Mouse (Mus musculus) limb, embryonic 11.5 days (tissue): ENCODE measurements around the gene Ubxn11. TPM values are rescaled to one million over a fixed set of nuclear protein-coding genes. Genes with fewer than 3 reads are reported as not detected.

Experiments used
- ATAC-seq: fragments of 200-750 bp; cut with Nextera tagmentation; 2 replicates; pipeline ENCODE4 v1.8.0; 2017; ENCODE audit warnings: low read depth; ENCODE audit not compliant: insufficient number of reproducible peaks, low FRiP score, low TSS enrichment
- DNase-seq: peaks from one replicate; pipeline ENCODE4 v3.0.0-alpha.2; 2015; ENCODE audit warnings: low spot score
- H3K27ac ChIP-seq: fragments of 300-500 bp; sonication (generic); replicated peaks from 2 replicates; pipeline ENCODE4 v1.5.1; 2014; ENCODE audit warnings: low read depth, mild to moderate bottlenecking, low read length
- H3K27me3 ChIP-seq: fragments of 300-500 bp; sonication (generic); 2 replicates; pipeline ENCODE4 v1.6.1; 2014; ENCODE audit warnings: mild to moderate bottlenecking, low read length, mixed read lengths; ENCODE audit not compliant: control insufficient read depth, insufficient read depth
- H3K36me3 ChIP-seq: fragments of 300-500 bp; sonication (generic); 2 replicates; pipeline ENCODE4 v1.6.1; 2014; ENCODE audit warnings: mild to moderate bottlenecking, low read length, moderate library complexity, mixed read lengths; ENCODE audit not compliant: control insufficient read depth, insufficient read depth
- H3K4me1 ChIP-seq: fragments of 300-500 bp; sonication (generic); 2 replicates; pipeline ENCODE4 v1.6.1; 2014; ENCODE audit warnings: low read length, mixed read lengths; ENCODE audit not compliant: control insufficient read depth, insufficient read depth
- H3K4me2 ChIP-seq: fragments of 300-500 bp; sonication (generic); 2 replicates; pipeline ENCODE4 v1.6.1; 2014; ENCODE audit warnings: low read depth, mild to moderate bottlenecking, moderate library complexity; ENCODE audit not compliant: severe bottlenecking
- H3K4me3 ChIP-seq: fragments of 300-500 bp; sonication (generic); 2 replicates; pipeline ENCODE4 v1.5.1; 2014; ENCODE audit warnings: low read depth, low read length
- H3K9ac ChIP-seq: fragments of 300-500 bp; sonication (generic); 2 replicates; pipeline ENCODE4 v1.6.1; 2014; ENCODE audit warnings: mild to moderate bottlenecking, low read length
- H3K9me3 ChIP-seq: fragments of 300-500 bp; sonication (generic); 2 replicates; pipeline ENCODE4 v1.6.1; 2016; ENCODE audit warnings: low read length; ENCODE audit not compliant: control insufficient read depth
- WGBS: fragments of 180-500 bp; shearing (Covaris S2); extraction: QIAGEN DNeasy Blood & Tissue Kit; methylation state at CpG from one replicate; pipeline ENCODE4 v1.1.7; 2014; 5-methylcytosine and 5-hydroxymethylcytosine counted together
- polyA plus RNA-seq: library from polyadenylated mRNA; unstranded; fragments of >200 nt; fragmentation: Nextera tagmentation; extraction: Ambion mirVana; gene quantifications from 2 replicates; pipeline ENCODE4 v1.2.1, GENCODE M21; 2014

The Ubxn11 gene
- polyA plus RNA-seq: 5.7 and 6.0 TPM in 2 replicates

- H3K4me1 ChIP-seq: no peaks in the 10 kb centered on the region
- peak; percentile 91 for ATAC-seq
Measured at GRCm38 (mm10) chr4:134101979-134102741, at the start of gene Ubxn11. Gene Ubxn11, plus strand, starts transcription at chr4:134102570.

DNA sequence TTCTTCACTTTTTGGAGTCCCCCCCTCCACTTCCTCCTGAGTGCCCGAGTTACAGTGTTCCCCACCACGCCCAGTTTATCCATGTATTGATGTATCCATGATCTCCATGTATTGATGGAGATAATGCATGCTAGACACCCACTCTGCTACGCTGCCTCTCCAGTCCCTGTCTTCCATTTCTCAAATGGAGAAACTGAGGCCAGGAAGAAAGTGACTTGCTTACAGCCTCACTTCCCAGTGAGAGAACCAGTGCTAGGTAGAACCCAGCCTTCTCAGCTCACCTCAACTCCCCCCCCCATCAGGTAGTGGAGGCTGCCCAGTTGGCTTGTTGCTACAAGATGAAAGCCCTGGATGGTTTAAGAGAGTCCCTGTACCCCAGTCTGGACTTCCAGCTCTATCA is 48.8 kb upstream of the Ubxn11 start, which contains the start of gene Zfp683:
Gene Zfp683, plus strand, starts transcription at position 301 of the 400 bp plus-strand sequence.
- H3K36me3 ChIP-seq: no peaks in the 10 kb centered on the region
- H3K4me3 ChIP-seq: no peak within 1 kb of the TSS
- H3K27ac ChIP-seq: no peak within 1 kb of the TSS
- no peak for DNase-seq
- H3K9me3 ChIP-seq: no peaks in the 10 kb centered on the region; the same call in 1 of the 2 replicates
- ATAC-seq: no peak
- no peak within 1 kb of the TSS for H3K9ac ChIP-seq
- no peaks in the 10 kb centered on the region for H3K4me1 ChIP-seq
- 84% methylated on average over 3 of the region's 3 CpGs for WGBS
- no peak within 1 kb of the TSS for H3K4me2 ChIP-seq
- H3K27me3 ChIP-seq: no peaks in the 10 kb centered on the region

More at GRCm38 (mm10) chr4:134101979-134102741, at the start of gene Ubxn11:
- Histone ChIP-seq H3K27ac (no peak within 1 kb of the TSS), H3K27me3 (no peaks in the 10 kb centered on the region), H3K36me3 (no peaks in the 10 kb centered on the region), H3K4me3 (peak within 1 kb of the TSS; percentile 55), H3K9ac (peak within 1 kb of the TSS; percentile 61), H3K4me2 (peak within 1 kb of the TSS; percentile 50), H3K9me3 (no peaks in the 10 kb centered on the region)
- peak; percentile 90 for DNase-seq
- WGBS: 17% methylated on average over 34 of the region's 34 CpGs

DNA sequence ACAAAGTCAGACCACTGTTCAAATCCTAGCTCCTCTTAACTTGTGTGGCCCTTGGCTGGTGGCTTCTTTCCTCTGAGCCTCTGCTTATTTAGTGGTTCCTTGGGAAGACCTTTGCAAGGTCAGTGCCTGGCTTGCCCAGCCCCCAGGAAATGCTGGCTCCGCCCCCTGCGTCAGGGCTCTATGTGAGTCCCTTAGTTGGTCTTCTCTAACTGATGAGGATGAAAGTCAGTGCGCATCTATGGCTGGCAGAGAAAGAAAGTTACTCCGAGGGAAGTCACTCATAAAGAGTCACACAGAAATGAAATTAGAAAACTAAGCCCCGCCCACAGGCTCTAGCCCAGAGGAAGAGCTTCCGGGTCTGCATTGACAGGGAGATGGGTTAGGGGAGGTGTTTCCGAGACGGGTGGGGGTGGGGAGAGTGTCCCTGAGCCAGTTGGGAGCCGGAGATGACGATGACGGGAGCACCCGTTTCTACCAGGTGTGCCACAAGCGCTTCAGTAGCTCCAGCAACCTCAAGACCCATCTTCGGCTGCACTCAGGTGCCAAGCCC is 44.1 kb upstream of the Ubxn11 start:
- WGBS: 20% methylated on average over 14 of the region's 14 CpGs
- Histone ChIP-seq H3K4me2 (no peak overlapping the region), H3K27me3 (0 out of 2 replicates have a peak, but pooled peaks cover 3% of the 10 kb centered on the region), H3K9ac (no peak overlapping the region), H3K4me1 (no peaks in the 10 kb centered on the region), H3K36me3 (no peaks in the 10 kb centered on the region), H3K9me3 (no peaks in the 10 kb centered on the region), H3K4me3 (no peak overlapping the region), H3K27ac (no peak overlapping the region)
- no peak for ATAC-seq
- DNase-seq: no peak

DNA sequence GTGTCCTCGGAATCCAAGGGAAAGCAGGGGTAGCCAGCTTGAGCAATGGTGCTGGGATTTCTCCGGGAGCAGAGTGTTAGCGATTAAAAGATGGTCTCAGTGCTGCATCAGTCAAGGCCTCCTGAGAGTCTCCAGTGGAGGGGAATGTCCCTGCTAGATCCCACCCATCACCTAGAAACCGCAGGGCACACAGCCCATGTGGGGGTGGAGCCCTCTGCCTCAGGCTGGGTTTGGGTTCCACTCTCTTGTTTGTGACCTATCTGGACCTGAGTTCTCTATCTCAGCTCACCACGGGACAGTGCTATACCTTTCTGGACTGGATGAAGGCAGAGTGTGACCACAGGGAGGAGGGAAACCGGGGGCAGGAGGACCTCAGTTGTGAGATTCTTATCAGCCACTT is 43.5 kb upstream of the Ubxn11 start:
- no peak overlapping the region for H3K4me2 ChIP-seq
- no peak for ATAC-seq
- H3K27me3 ChIP-seq: 0 out of 2 replicates have a peak, but pooled peaks cover 3% of the 10 kb centered on the region

DNA sequence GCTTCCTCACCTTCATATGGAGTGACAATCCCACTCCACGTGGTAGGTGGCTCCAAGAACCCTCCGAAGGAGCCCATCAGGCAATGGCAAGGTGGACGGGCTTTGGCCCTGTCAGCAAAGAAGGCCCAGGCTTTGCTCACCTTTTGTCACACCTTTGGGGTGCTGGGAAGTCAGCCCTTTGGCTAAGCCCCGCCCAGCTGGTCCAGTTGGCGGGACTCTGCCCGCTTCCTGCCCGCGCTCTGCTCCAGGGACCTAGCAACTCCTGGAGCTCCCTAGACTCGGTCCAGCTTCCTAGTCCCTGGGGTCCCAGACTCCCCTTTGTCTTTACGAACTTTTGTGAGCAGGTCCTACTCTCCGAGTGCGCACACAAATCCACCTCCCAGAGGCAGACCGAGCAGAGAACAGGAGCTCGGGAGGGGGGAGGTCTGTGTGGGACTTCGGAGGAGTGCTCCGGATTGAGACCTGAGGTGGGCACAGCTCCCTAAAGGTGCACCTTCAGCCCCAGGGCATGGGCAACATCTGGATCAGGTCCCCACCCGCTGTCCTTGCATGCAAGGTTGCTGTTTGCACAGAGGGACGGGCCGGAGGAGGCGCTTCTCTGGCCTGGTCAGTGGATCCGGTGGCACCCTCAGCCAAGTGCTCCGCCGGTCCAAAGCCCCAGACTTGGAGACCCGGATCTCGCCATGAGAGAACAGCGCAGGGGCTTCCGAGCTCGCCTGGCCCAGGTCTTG is 42.1 kb upstream of the Ubxn11 start, which contains the start of gene Crybg2:
Gene Crybg2, plus strand, starts transcription at position 681 of the 731 bp plus-strand sequence.
- 0 out of 2 replicates have a peak, but pooled peaks cover 5% of the 10 kb centered on the region for H3K27me3 ChIP-seq
- 32% methylated on average over 28 of the region's 28 CpGs for WGBS
- no peak within 1 kb of the TSS for H3K4me3 ChIP-seq
- H3K9me3 ChIP-seq: no peaks in the 10 kb centered on the region
- no peak within 1 kb of the TSS for H3K4me2 ChIP-seq
- no peak within 1 kb of the TSS for H3K27ac ChIP-seq
- no peak within 1 kb of the TSS for H3K9ac ChIP-seq
- no peaks in the 10 kb centered on the region for H3K4me1 ChIP-seq
- DNase-seq (no peak), ATAC-seq (no peak)
- no peaks in the 10 kb centered on the region for H3K36me3 ChIP-seq

More for the DNA sequence above, 43.5 kb upstream of the Ubxn11 start:
- H3K9me3 ChIP-seq: no peaks in the 10 kb centered on the region
- no peak overlapping the region for H3K9ac ChIP-seq
- 78% methylated on average over 6 of the region's 6 CpGs for WGBS
- H3K27ac ChIP-seq: no peak overlapping the region
- DNase-seq: no peak
- H3K4me3 ChIP-seq: no peak overlapping the region
- H3K4me1 ChIP-seq: no peaks in the 10 kb centered on the region
- no peaks in the 10 kb centered on the region for H3K36me3 ChIP-seq

- Histone ChIP-seq H3K36me3 (no peaks in the 10 kb centered on the region), H3K9me3 (no peaks in the 10 kb centered on the region), H3K27ac (no peak overlapping the region), H3K4me3 (no peak overlapping the region), H3K4me1 (no peaks in the 10 kb centered on the region), H3K27me3 (peaks cover 10% of the 10 kb centered on the region; the same call in 1 of the 2 replicates), H3K4me2 (no peak overlapping the region), H3K9ac (no peak overlapping the region)
- DNase-seq (no peak), ATAC-seq (no peak)
- WGBS: 60% methylated on average over 18 of the region's 18 CpGs
Measured at GRCm38 (mm10) chr4:134061166-134061830, 41.1 kb upstream of the Ubxn11 start.

DNA sequence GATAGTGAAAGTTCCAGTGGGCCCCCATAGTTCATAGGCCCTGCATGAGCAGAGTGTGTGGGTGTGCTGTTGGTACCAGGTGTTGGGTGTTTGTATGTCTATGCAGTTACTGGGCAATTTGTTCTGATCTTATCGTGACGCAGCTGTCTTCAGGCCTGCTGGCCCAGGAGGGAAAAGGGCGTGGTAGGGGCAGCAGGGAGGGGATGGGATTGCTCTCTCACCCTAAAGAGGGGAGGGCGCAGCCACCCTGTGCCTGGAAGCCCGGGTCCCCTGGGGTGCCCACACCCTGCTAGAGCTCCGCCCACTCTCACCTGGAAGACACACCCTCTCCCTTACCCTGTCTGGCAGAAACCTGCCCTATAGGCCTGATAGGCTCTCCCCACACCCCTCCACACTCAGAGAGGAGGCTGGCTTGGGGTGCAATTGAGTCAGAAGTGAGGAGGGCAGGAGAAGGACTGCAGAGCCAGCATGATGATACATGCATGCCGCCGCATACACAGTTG is 40.4 kb upstream of the Ubxn11 start:
- no peak for DNase-seq
- Histone ChIP-seq H3K27me3 (peaks cover 10% of the 10 kb centered on the region; the same call in 1 of the 2 replicates), H3K4me1 (no peaks in the 10 kb centered on the region), H3K9me3 (no peaks in the 10 kb centered on the region), H3K4me2 (no peak overlapping the region), H3K9ac (no peak overlapping the region), H3K4me3 (no peak overlapping the region), H3K27ac (no peak overlapping the region), H3K36me3 (no peaks in the 10 kb centered on the region)
- 45% methylated on average over 8 of the region's 8 CpGs for WGBS
- ATAC-seq: no peak
